In the genomic region with DNA sequence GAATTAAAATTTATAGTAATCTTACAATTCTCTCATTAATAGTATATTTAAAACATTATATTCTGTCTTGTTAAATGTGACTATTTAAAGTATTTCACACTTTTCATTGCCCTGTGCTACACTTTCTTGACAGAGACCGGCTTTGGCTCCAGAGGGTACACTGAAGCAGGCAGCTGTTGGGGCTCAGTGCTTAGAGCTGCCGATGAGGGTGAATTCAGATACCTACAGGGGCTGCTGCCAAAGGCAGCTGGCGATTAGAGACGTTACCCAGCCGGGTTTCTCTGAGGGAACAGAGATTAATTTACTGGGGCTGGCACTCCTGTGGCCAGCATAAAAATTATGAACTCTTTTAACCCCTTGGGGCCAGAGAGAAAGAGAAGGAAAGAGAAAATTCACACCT, we compare ENCODE assay signal across 23 mouse cellular contexts. TPM values are rescaled to one million over a fixed set of nuclear protein-coding genes. Genes with fewer than 3 reads are reported as not detected.
A peak's percentile ranks its signal among the peaks of the same experiment; 100 is the strongest.
DNase-seq lines count a peak whose midpoint lies in the region; TF ChIP-seq lines count a peak whose summit lies in the region.
"Had no signal": no experiment of that assay in that cellular context is flagged by ENCODE, and none has a peak within 500 bp of the region (broad histone marks: within the 10 kb centered on the region; RNA-seq: fewer than 3 reads in every experiment).

No protein-coding gene starts in this region.

- TF ChIP-seq POLR2A in myocyte (IDR thresholded peaks at IDR 0.05; ENCODE audit: insufficient read length, low read depth): no peak

- H3K27me3 ChIP-seq in myocyte (ENCODE audit: control insufficient read depth, insufficient read depth, insufficient read length): no peaks in the 10 kb centered on the region
- H3K27me3 ChIP-seq: CH12.LX; embryonic facial prominence, embryonic 12.5 days; forebrain, embryonic 13.5 days; Patski had no signal

- DNase-seq in gastrocnemius, adult 18-20 months (ENCODE audit: low spot score): peak; percentile 4
- no peak for DNase-seq in gastrocnemius, postnatal 4 days (ENCODE audit: low spot score in 2 of 2)
- DNase-seq in gastrocnemius, postnatal 10 days: peak; percentile 11
- DNase-seq in gastrocnemius, adult 8-10 months (ENCODE audit: low spot score in 2 of 2): no peak
- peak; percentile 35 for DNase-seq in gastrocnemius, postnatal 14 days
- no peak for DNase-seq in T-cell, adult 2 months (ENCODE audit: low spot score)
- DNase-seq in c-Kit-positive CD71-positive TER-119-positive erythroid progenitor cells, embryonic 14.5 days (ENCODE audit: low spot score): no peak
- DNase-seq: adrenal gland, adult 2 months; adrenal gland, postnatal 10 days; adrenal gland, postnatal 25 days; B cell, adult 2 months; cerebellum, adult 11-12 months; cerebellum, adult 2 months; cerebellum, adult 9-10 months; cerebellum, postnatal 10 days; cerebellum, postnatal 25 days had no signal

- no peaks in the 10 kb centered on the region for H3K36me3 ChIP-seq in myocyte (ENCODE audit: control insufficient read depth, insufficient read depth)
- H3K36me3 ChIP-seq: embryonic facial prominence, embryonic 10.5 days; embryonic facial prominence, embryonic 12.5 days; G1E had no signal

- intact Hi-C loops in gastrocnemius, postnatal 14 days (cut with DNase I; ENCODE audit: low total_unique reads): no loop called here

- H3K4me2 ChIP-seq in myocyte (ENCODE audit: low read depth): no peak overlapping the region
- H3K4me2 ChIP-seq: embryonic facial prominence, embryonic 12.5 days; forebrain, embryonic 13.5 days had no signal

- H3ac ChIP-seq in myocyte (ENCODE audit: control insufficient read depth, insufficient read length): no peak overlapping the region

- H3K4me3 ChIP-seq in myocyte: no peak overlapping the region
- H3K4me3 ChIP-seq: embryonic facial prominence, embryonic 10.5 days; embryonic facial prominence, embryonic 12.5 days; forebrain, embryonic 13.5 days had no signal

- no peaks in the 10 kb centered on the region for H3K79me2 ChIP-seq in myocyte (ENCODE audit: control insufficient read depth, insufficient read depth)

TF ChIP-seq in myocyte, 11 proteins besides CTCF, POLR2A, EP300 and RAD21:
- TF ChIP-seq MYOD1 (IDR thresholded peaks at IDR 0.05; ENCODE audit: control insufficient read depth in 1 of 3, insufficient read length in 2 of 3, low read depth in 2 of 3): peak in 2 of 3 experiments; percentile 14 to 59
- TF ChIP-seq TCF12 (IDR thresholded peaks at IDR 0.05; ENCODE audit: insufficient read depth, poor library complexity, severe bottlenecking): no peak
- TF ChIP-seq MYOG (IDR thresholded peaks at IDR 0.05; ENCODE audit: control insufficient read depth in 1 of 3, insufficient read depth in 1 of 3, insufficient read length in 2 of 3, low read depth in 2 of 3): peak in 1 of 3 experiments; percentile 53
- TF ChIP-seq USF1 (IDR thresholded peaks at IDR 0.05; ENCODE audit: low read depth): no peak

RNA-seq across cellular contexts. Expression of a gene that starts 20.8 kb away (rescaled TPM):
- total RNA-seq in gastrocnemius, adult 18-20 months (2021): 1 to 10 TPM; 1.9 to 2.2 TPM
- total RNA-seq in gastrocnemius, postnatal 4 days (2021): 1 to 10 TPM; 6.2 to 9.1 TPM
- 1 to 10 TPM; 3.6 to 6.6 TPM for total RNA-seq in gastrocnemius, postnatal 10 days (2021)
- total RNA-seq in gastrocnemius, adult 8-10 months (2022): 1 to 10 TPM; 1.4 to 3.1 (median 2.2) TPM
- 1 to 10 TPM; 2.6 to 2.8 TPM for total RNA-seq in gastrocnemius, postnatal 14 days (2021)
- polyA plus RNA-seq in myocyte (2012; fragmentation: generic; extraction: Trizol): 2.7 TPM

RNA-seq across cellular contexts. Expression of a gene that starts 21.0 kb away (rescaled TPM):
- under 1 TPM in 1 of 2 experiments, not detected in 1; 0.07 TPM for total RNA-seq in gastrocnemius, adult 18-20 months (2021)
- under 1 TPM in 1 of 2 experiments, not detected in 1; 0.49 TPM for total RNA-seq in gastrocnemius, postnatal 4 days (2021)
- under 1 TPM in 1 of 2 experiments, not detected in 1; 0.14 TPM for total RNA-seq in gastrocnemius, postnatal 10 days (2021)
- total RNA-seq in gastrocnemius, adult 8-10 months (2022): not detected
- under 1 TPM in 1 of 2 experiments, not detected in 1; 0.24 TPM for total RNA-seq in gastrocnemius, postnatal 14 days (2021)
- 0.05 TPM for polyA plus RNA-seq in myocyte (2012; fragmentation: generic; extraction: Trizol)
- total RNA-seq: adrenal gland, postnatal 25 days; G1E had no signal
- polyA plus RNA-seq: adrenal gland, adult 2 months; G1E had no signal

Comparison
In these comparisons a context has a peak if more than half of its experiments do, and no peak if none do; other contexts are left out.
1. DNase-seq: peak in gastrocnemius, adult 18-20 months (single experiment), gastrocnemius, postnatal 10 days (single experiment) and gastrocnemius, postnatal 14 days (single experiment); none in gastrocnemius, postnatal 4 days (0 of 2), gastrocnemius, adult 8-10 months (0 of 2), T-cell, adult 2 months (single experiment) and c-Kit-positive CD71-positive TER-119-positive erythroid progenitor cells, embryonic 14.5 days (single experiment).